Mouse (Mus musculus): Measurements from ENCODE around the gene Lrig2.

Lrig2 gene

DNA sequence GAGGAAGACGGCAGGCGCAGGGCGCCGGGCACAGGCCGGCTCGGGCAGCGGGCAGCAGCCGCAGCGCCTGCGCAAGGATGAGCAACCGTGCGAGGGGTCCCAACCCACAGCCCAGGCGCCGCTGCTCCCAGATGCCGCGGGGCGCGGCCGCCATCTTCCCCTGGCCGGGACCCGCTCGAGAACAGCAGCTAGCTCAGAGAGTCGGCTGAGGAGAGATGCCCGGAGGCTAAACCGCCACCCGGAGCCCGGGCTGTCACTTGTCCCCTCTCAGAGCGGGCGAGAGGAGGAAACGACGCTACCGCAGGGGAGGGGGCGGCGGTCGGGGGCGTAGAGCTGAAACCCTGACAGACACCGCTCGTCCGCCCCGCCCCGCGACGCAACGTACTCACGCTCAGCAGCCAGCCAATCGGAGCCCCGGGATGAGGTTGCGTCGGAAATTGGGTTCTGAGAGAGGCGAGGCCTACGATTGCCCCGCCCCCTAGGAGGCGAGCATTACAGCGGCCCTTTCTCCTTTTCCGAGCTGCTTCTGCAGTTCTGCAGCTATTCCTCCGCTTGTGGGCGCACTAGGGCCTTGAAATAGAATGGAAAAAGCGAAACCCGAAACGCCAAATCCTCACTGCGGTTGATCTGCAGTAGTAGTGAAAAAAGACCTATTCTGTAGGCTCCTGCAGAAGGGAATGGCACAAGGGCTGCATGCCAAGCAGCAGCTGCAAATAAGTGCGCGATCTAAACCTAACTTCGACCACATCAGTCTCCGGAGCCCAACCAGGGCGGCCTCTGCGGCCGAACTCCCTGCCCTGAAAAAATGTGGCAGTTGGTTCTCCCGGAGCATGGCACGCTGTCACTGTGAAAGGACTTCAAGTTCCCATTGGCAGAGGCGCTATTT, at the start of gene Lrig2:
Lrig2 (minus strand) TSS at position 381 of the 886 bp plus-strand sequence.
- peak; percentile 100 for DNase-seq (ENCODE audit: low spot score)

DNA sequence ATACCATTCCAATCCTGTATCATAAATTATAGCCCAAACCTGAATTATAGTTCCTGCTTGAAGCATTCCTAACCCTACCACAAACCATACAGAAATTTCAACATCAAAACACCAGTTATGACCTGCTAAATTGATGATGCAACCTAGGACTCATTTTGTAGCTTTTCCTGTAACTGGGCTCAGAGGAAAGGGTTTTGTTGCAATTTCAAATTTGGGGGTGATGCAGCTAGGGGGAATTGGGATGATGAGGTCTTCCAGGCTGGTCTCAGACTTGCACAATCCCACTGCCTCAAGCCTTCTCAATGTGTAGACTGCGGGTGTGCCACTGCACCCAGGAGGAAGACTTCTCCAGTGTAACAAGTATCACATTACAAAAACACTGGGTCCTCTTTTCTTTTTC, 44.9 kb upstream of the Lrig2 start:
- DNase-seq (ENCODE audit: low spot score), result no peak

DNA sequence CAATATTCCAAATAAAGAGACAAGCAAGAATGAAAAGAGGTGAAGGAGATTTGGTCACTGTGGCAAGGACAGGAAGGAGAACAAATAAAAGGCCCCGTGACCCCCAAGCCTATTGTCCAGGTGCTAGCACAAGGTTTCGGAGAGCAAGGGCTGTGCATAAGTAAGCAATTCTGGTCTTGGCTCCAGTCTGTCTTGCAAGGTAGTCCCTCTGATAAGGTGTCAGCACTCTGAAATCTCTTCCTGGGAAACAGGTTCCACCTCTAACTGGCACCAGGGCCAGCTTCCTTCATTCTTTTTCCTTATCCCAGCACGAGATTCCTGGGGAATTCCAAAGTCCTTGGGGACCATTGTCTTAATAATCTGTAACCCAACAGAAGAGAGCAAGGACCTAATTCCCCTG, 38.9 kb upstream of the Lrig2 start:
- no peak for DNase-seq (ENCODE audit: low spot score)

DNA sequence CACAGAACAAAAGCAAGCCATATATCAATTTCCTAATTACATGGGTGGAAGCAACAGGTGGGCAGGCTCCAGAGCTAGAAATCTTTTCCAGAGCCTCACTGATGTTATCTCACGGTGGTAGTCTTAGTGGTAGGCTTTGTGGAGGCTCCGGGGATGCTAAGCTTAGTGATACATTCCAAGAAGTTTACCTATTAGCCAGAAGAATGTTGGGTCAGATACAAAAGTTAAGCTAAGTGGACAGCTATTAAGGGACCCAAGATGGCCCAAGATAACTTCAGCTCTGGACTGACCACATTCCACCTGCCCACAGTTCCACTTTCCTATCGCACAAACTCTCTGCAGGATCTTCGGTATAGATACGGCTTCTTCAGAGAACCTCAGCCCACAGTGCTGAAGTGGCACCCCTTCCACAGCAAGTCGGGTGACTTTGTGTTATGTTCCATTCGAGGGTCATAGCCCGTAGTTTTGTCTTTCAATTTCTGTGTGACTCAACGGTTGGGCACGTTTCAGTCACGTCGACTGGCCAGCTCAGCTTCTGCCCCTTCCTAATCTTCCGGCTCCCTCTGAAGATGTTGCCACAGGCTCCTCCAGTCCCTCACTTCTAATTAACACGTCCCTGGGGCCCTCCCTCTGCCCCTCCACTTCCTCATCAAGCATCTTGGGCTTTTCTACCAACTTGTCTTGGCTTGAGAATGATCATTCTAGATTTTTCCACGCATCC, 36.8 kb upstream of the Lrig2 start:
- DNase-seq (ENCODE audit: low spot score), result no peak

DNA sequence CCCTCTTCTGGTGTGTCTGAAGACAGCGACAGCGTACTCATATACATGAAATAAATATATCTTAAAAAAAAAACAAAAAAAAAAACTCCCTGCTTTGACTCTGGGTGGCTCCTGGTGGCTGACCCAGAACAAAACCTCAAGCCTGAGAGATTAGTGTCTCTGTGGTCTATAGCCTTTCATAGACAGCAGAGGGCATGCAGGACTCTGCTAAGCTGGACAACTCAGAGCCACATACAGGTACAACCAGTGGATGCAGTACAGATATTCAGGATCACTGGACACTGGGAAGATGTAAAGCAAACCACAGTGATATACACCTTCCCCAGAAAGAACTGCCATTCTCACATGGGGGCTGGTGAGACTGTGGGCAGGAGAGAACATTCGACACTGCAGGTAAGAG, 32.1 kb upstream of the Lrig2 start:
- no peak for DNase-seq (ENCODE audit: low spot score)

DNA sequence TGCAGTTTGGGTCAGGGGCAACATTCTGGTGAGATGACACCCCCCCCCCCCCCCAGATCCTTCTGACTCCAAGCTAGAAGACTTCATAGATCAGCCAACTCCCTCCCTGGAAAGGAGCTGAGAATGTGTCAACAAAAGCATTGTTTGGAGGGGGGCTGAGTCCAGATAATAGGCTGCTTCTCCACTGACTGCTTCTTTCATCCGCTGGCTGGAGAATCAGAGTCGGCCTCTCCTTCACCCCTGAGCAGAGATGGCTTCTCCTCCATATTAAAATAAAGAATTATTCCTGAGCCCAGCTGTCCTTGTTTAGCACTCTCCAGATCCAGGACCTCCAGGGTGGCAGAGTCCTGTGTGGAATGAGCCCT, 30.3 kb upstream of the Lrig2 start:
- peak; percentile 51 for DNase-seq (ENCODE audit: low spot score)

DNA sequence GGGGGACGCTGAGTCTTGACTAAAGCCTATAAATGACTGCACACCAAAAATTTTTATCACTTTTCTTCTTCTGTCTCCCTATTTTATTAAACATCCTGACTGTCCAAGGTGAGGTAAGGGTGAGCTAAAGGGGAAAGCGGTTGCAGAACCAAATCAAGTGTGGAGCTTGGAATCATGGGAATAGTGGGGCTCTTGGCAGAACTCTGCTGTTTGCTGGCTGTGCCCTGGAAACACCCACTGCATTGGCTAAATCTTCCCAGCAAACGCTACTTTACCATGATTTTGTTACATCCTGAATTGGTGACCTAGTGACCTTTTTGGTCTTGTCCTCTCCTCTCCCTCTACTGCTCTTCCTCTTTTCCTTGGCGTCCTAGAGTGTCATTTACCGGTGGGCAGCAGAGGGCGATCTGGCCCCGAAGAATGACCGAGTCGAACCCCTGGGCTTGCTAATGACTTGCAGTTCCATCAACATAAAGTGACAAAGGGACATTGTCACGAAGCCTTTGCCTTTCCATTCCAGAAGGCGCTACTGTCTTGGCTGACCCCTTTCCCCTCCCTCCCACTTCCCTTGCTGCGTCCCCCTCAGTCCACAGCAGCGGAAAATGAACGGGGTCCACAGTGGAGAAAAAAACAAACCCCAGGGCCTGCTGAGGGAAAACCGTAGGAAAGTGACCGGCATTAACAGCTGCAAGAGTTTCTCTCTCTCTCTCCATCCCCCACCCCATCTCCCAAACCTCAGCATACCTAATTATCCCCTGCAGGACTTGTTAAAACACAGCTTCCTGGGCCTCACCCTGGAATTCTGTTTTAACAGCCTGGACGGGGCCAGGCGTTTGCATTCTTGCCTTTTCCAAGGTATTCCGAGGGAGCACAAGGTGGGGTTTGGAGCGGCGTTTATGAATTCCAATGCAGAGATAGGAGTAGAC, 29.7 kb upstream of the Lrig2 start:
- peak; percentile 87 for DNase-seq (ENCODE audit: low spot score)

DNA sequence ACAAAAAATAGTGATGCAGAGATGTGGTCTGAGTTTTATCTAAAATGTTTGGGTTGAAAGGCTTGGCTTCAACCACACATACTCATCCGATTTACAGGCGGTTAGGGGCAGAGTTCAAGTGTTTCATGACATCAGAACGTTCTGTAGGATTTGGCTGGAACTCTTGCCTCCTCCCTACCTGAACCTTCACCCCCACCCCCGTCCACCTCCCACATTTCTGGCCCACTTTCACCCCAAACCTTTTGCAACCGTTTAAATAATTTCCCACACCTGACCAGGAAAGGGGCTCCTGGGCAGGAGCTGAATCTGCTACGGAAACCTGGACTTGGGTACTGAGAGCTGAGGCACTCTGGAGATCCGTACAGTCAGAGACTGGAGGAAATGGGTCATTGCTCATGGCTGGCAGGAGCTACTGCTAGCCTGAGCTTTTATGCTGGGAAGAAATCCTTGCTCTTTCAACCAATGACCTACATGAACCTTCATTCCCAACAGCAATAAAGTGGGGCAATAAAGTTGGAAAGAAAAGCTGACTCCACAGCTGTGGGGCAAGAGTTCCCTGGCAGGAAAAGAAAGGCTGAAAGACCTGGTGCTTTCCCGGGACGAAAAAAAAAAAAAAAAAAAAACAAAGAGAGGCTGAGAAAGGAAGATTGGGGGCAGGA, 28.9 kb upstream of the Lrig2 start:
- DNase-seq (ENCODE audit: low spot score), result no peak

DNA sequence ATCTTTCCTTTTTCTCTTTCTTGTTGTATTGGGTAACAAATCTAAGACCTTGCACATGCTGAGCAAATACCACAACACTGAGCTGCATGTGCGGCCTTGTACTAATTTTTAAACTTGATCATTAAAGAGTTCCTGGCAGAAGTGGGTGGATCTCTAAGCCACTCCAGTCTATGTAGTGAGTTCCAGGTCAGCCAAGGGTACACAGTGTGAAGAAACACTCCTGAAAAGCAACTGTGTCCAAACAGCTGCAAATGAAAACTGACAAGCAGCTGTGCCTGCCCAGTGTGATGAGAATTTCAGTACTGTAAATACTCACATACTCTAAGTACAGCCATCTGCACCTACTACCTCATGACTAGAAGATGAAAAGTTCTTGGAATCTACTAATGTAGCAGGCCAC, 21.5 kb upstream of the Lrig2 start:
- no peak for DNase-seq (ENCODE audit: low spot score)

DNA sequence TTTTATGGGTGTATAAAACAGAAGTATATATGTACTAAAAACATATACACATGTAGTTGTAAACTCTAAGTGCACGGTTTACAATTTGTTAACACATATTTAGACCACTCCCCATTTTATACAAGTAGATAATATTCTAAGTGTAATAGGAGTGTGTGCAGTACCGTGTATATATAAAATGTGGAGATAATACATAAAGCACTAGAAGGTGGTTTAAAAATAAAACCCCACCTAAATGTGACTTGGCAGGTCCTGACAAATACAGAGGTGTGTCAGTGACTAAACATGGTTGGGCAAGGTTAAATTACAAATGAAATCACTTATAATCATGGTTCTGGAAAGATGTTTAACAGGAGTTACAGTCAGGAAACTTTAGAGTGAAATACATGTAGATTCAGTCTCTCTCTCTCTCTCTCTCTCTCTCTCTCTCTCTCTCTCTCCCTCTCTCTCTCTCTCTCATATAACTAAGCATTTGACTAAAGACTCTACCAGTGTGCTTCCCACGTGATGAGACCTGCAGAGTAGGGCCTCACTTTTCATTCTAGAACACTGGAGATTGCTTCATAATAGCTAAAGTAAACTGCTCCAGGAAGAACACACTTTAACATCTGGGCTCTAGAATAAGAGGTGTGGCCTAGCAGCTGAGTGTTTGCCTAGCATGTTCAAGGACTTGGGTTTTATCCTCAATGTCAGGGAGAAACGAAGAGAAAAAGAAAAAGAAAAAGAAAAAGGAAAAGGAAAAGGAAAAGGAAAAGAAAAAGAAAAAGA, 14.6 kb upstream of the Lrig2 start:
- DNase-seq (ENCODE audit: low spot score), result no peak

DNA sequence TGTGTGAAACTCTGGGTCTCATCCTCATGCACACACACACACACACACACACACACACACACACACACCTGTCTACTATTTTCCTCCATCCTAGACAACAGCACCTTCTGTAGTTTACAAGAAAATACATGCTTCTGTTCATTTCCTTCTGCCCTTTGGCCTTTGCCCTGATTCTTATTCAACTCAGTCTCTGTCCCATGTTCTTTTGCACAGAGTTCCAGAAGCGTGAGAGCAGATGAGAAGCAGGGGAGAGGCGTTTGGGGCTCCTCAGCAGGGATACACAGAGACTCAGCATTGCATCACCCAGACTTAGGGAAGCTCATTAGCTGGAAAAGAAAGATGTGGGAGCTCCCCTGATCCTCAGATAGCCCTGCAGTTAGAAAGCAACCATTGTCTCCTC, 13.8 kb upstream of the Lrig2 start:
- no peak for DNase-seq (ENCODE audit: low spot score)

DNA sequence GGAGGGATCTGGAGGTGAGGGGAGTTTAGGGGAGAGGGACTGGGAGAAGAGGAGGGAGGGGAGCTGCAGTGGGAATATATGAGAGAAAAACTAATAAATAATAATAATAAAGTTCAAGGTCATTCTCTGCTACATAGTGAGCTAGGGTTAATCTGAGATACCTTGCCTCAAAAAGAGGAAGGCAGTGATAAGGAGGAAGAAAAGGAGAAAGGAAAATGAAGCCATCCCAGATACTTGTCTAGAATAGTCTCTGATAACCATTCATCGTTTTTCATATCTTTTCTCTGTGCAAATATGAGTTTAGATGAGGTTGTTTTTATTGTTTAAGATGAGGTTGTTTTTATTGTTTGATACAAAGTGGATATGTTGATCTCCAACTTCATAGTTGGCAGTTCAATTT, 13.3 kb upstream of the Lrig2 start:
- DNase-seq (ENCODE audit: low spot score), result no peak

DNA sequence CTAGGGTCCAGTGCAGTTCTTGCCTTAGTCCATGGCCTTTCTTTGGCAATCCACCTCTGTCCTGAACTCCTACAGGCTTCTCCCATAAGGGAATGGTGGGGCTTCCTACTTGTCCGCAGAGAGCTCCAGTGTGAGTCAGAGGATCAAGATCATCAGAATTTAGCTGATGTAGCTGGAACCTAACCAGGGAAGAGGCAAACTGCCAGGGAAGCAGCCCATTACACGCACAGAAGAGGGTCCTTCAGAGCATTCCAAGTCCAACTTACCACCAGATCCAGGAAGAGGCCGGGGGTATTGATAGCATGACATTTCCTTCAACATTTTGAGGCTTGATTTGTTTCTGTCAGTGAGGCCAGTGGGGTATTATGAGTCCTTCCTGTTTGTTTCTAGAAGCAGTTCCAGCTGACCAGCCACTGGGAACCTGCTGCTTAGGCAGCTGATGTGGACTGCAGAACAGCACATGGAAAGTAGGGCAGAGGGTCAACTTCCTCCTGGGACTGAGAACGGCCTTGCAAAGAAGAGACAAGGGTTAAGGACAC, 11.7 kb upstream of the Lrig2 start:
- DNase-seq (ENCODE audit: low spot score), result no peak

DNA sequence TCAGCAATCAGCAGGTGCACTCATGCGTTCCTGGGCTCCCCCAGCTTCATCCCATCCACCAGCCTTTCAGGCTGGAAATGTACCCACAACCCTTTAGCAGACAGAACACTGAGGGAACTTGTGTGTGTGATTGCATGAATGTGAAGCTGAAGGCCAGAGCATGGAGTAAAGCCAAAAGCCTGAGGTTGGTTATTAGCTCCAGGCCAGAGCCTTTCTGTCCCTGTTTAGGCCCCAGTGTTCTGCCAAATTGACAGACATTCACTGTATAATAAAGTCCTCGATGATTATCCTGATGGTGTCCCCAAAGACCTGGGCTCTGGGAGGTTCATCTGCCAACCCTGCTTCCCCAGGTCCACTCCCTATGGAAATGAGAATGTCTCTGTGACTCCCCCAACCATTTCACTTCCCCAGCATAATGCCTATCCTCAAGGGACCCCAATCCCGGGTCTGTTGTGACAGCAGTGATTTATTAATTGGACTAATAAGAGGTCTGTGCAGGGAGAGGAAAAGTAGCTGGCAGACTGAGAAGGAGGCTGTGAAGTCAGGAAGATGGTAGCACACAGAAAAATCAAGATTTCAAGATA, 9.7 kb upstream of the Lrig2 start:
- DNase-seq (ENCODE audit: low spot score), result no peak

DNA sequence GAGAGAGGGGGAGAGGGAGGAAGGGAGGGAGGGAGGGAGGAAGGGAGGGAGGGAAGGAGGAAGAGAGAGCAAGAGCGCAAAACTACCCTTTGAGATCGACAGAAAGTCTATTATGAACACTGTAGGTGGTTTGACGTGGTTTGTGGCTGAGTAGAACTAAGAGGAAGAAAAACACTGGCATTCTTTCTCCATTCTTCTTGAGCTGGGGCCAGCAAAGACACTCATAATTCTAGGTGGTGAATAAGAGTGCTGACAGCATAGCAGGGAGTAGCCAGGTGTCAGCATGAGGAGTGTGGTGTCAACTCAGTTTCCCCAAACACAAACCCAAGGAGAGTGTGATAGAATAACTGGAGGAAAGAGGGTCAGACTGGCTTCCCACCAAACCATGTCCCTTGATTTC, 8.8 kb upstream of the Lrig2 start:
- no peak for DNase-seq (ENCODE audit: low spot score)

DNA sequence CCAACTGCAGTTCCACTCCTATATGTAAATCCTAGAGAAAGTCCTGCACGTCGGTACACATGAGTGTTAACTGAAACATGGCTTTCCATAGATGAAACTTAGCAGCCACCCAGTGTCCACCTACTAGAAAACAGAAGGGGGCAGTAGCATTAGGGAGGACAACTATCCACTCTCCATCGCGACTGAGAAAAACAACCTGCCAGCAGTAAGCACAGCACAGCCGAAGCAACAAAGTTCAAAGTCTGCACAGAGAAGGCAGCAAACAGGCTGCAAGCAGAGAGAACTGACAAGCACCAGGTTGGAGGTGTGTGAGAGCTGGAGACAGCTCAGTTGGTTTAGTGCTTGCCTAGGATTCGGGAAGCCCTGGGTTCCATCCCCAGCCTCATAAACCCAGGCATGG, 7.2 kb upstream of the Lrig2 start:
- no peak for DNase-seq (ENCODE audit: low spot score)

DNA sequence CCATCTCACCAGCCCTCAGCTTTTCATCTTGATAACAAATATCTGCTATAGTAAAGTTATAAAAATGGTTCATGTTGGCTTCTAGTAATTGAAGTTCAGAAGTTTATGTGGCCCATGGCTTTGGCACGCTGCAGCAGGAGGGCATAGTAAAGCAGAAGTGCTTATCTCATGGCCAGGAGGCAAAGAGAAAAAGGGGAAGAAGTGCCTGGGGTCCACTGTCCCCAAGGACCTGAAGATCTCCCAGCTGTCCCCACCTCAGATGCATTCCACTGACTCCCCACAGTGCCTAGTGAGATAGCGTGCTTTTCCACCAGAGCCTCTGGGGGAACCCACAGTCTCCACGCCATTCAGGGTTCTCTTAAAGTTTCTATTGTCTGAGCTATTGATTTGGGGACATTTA, 6.7 kb upstream of the Lrig2 start:
- DNase-seq (ENCODE audit: low spot score), result no peak

DNA sequence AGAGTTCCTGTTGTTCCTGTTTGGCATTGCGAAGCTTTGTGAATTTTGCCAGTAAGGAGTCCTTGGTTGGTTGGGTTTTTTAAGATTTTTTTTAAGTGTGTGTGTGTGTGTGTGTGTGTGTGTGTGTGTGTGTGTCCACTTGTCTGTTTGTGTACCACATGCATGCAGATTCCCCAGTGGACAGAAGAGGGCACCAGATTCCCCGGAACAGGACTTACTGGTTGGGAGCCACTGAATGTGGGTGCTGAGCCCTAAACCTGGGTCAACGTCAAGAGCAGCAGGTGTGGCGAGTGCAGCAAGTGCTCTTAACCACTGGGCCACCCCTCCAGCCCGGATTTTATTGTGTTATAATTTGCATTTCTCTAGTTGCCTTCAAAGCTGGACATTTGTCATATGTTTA, 5.4 kb upstream of the Lrig2 start:
- no peak for DNase-seq (ENCODE audit: low spot score)

DNA sequence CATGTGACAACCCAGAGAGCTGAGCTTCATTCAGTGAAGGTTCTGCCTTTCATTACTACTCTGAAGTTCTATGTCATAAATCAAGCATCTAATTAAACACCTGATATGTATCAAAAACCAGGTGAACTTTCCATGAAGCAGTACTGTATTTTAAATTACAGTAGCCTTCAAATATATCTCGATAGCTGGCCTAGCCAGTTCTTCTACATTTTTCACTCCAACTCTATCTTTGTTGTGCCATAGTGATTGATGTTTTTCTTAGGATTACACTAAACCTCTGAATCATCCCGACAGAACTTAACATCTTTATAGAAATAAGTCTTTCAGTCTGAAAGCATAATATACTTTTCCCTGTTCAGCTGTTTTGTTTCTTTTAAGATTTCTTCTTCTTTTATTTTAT, 2.8 kb upstream of the Lrig2 start:
- no peak for DNase-seq (ENCODE audit: low spot score)

DNA sequence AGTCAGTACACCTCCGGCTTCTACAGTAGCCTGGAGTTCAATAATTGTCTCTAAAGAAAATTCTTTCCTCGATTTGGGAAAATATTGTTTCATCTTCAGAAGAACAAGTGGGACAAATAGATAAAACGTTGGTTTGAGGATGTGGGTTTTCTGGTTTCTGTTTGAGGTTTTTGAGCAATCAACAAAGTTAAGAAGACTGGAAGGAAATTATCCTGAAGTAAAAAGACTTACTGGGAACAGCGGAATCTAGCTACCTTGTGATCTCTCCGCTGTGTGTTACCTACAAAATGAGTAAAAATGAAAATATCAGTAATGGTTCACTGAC, 668 bp upstream of the Lrig2 start:
- no peak for DNase-seq (ENCODE audit: low spot score)

Data from retina, embryonic 14.5 days (tissue).